Mouse (Mus musculus) kidney, adult 9 months (tissue): Measurements from ENCODE around the gene Cops8.

Source experiments
- DNase-seq: peaks from one replicate; pipeline ENCODE4 v3.0.0; 2022

Cops8 gene

DNA sequence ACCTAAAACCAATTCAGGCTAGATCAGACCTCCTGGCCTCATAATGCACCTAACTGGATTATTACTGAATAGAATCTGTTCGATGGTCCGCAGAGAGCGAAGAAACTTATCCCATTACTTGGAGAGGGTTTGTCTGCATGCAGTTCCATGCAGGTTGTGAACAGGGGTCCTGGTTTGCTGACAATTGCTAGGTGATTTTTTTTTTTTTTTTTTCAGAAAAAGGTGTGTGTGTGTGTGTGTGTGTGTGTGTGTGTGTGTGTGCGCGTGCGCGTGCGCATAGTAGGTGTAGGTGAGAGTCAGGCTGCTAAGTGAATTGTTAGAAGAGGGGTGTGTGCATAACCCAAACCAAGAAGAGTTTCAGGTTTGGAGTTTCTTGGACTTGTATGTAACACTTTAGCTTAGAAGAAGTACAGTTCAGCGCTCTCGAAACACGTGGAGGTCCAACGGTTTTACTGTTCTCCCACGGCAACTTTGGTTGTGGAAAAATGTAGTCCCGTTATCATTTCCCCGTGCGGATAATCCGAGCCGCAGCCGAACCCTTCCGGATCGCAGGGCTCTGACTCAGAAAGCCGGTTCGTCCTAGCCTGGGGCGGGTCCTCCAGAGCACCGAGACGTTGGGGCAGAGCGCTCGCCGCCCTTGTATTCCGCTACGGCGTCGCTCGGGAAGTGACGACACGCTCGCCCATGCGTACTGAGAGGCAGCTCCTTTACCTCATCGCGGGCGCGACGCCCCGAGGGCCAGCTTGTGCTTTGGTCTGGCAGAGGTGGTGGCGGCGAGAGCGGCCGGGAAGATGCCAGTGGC, at the start of gene Cops8:
Gene Cops8 (plus strand): TSS at position 223 of the 802 bp plus-strand sequence.
- DNase-seq: peak; percentile 98

DNA sequence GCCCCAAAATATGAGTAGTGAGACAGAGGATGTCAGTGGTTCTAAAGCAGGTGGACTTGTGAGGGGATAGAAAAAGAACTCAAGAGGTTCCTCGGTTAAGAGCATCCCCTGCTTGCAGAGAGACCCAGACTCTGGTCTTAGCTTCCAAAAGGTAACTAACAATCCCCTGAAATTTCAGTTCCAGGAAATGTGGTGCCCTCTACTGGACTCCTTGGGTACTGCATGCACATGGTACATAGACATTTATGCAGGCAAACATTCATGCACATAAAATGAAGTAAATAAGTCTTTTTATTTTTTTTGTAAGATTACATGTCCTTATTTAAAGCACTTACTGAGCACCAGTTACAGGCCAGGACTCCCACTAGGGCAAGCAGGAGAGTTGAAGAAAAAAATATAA, 45.6 kb upstream of the Cops8 start:
- no peak for DNase-seq

DNA sequence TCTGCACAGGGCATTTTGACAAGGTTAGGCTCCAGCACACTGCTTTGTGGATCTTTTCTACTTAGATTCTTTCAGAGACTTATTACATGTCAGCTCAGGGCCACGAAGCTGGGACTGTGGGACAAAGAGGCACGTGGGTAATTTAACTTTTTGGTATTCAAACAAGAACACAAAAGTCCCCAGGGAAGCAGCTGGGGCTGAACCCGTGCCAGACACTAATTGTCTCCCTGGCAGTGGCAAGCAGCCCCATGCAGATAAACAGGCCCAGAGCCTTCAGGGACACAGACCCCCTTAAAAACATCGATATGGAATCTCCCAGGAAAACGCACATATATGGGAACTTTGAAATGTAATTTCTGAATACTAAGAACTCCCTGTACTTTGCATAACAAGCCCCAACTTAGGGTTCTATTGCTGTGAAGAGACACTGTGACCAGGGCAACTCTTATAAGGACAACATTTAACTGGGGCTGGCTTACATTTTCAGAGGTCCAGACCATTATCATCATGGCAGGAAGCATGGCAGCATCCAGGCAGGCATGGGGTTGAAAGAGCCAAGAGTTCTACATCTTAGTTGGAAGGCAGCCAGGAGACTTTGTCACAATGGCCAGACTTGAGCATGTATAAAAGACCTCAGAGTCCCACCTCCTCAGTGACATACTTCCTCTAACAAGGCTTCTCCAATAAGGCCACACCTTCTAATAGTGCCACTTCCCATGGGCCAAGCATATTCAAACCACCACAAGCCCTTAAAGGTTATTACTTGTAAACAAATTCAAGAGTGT, 41.6 kb upstream of the Cops8 start:
- no peak for DNase-seq

DNA sequence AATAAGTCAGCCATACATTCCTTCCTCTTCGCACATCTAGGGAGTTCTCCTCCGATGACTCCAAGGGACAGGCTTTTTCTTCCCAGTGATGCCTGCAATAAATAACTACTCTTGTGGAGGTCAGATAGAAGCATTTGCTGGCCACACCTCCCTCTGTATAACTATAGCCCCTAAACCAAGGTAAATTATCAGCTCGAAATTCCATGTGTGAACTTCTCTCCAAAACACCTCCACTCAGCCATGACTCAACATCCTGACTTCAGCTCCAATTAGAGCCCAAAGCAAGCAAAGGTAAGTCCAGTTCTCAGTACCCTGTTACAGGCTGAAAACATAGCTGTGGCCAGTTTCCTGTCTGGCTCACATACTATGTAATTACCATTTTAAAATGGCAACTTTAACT, 38.8 kb upstream of the Cops8 start:
- DNase-seq: no peak

DNA sequence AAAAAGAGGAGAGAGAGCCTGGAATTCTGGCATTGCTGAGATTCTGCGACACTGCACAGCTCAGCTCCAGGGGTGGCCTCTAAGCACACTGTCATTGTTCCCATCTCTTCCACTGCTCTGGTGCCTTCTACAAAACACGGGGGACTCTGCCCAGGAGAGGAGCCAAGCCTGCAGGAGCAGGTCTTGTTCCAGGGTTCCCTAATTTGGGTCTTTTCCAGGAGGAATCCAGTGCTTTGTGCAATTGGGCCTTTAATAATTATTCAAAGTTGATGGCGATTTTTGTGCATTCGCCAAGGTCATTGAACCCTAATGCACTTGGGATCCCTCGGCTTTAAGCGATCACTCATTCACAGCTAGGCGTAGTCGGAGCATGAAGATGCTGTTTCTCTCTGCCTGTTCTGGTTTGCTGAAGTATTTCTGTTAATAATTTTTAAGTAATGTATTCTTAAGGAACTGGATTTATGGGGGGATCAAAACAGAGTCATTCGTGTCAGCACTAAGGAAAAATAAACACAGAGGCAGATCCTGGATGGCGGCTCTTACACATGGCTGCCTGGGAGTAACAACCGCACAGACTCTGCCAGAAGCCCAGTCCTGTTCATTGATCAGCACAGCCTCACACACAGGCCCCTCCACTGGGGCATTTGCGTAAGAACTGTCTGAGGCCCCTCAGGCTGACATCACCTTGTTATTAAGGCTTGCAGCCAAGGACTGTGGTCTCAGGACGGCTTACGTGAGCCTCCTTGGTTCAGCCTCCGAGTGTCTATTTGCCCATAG, 35.9 kb upstream of the Cops8 start:
- peak; percentile 66 for DNase-seq

DNA sequence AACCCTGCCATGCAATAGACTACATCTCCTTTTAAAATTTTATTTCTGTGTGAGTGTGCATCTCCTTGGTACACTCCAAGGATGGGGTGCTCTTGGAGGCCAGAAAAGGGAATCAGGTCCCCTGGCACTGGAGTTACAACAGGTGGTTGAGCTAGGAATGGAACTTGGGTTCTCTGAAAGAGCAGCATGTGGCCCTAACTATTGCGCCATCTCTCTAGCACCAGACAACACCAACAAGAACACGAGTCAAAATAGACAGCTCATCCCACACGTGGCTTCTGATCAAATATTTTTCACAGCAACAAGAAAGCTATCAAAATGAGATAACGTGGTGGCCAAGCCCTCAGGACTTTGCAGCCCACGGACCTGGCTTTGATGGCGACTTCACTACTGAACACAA, 28.9 kb upstream of the Cops8 start:
- no peak for DNase-seq

DNA sequence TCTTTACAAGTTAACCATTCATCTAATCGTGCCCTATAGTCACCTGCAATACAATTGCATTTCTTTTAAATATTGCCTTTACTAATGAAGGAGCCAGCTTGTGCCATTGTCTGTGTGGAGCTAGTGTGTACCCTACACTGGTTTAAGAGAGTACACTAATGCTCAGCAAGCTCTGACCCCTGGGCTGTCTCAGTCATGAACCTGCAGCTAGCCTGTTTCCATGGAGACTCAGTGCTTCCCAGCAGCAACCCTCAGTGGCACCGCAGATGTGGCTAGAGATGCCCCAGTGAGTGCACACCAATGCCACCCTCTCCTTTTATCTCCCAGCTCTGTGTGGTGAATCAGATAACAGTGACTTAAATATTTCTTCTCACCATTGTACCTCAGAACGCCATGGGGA, 27.9 kb upstream of the Cops8 start:
- no peak for DNase-seq

DNA sequence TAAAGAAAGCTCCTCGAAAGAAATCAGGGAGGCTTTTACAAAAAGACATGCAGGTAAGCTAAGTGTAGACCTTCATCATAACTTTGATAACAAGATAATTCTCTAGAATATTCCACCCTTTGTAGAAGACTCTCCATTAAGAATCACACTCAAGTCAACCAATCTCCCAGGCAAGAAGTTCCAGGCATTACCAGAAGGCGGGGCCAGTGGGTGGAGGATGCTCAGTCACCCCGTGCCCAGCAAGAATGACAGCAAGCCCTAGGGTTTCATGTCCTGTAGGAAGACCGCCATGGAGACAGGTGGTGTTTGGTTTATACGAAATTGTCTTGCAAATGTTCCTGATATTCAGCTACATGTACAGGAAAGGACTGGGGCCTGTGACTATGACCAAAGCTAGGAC, 25.4 kb upstream of the Cops8 start:
- no peak for DNase-seq

DNA sequence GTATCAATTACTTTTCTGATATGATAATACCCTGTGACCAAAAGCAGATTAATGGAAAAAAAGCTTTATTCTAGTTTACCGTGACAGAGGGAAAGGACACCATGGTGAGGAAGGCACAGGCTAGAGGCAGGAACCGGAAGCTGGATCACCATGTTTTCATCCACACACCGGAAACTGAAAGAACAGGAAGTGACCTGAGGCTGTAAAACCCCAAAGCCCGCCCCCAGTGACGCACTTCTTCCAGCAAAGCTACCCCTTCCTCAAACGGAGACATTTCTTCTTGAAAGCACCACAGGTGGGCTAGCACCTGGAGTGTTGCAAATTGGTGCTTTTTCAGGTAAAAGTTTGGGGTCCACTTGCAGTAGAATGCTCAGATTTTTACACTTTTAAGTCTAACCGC, 20.1 kb upstream of the Cops8 start:
- no peak for DNase-seq

DNA sequence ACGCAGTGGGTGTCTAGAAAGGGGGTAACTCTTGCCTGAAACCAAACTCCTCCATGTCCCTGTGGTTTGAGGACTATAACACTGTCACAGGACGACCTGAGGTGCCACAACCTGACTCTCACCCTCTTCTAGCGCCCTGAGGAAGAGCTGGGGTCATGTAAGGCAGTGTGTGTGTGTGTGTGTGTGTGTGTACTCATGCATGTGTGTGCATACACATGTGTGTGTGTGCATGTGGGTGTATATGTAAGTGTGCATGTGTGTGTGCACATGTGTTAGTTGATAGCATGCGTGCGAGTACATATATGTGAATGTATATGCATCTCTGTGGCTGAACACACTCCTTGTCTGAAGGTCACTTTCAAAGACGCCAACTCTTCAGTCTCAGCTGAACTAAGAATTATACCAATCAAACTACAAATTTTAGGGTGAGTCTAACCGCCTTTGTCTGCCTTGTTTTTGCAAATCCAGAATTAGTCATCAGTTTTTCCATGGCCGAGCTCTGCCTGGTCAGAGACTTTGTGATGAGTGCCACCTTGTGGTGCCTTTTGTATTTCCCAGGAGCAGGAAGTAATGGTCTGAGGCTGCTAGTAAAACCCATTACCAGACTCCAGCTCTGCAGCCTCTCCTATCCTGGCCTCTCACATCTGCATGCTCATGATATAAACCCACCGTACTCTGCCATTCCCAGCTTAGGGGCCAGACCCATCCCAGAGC, 14.6 kb upstream of the Cops8 start:
- DNase-seq: peak; percentile 80

DNA sequence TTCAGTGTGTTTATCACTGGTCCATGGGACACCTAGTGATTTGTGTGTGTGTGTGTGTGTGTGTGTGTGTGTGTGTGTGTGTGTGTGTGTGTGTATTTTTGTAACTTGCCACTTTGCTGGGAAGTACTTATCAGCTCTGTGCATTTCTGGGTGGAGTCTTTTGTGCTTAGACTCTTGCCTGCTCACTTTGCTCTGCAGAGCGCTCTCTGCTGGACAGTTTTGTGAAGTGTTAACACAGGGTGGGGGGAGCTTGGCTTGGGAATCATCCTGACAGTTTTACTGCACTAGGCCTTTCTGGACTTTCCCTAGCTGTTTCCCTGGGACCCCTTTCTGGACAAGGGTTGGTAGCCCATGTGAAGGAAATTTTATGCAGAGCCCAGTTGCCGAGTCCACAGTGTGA, 12.0 kb upstream of the Cops8 start:
- peak; percentile 32 for DNase-seq

DNA sequence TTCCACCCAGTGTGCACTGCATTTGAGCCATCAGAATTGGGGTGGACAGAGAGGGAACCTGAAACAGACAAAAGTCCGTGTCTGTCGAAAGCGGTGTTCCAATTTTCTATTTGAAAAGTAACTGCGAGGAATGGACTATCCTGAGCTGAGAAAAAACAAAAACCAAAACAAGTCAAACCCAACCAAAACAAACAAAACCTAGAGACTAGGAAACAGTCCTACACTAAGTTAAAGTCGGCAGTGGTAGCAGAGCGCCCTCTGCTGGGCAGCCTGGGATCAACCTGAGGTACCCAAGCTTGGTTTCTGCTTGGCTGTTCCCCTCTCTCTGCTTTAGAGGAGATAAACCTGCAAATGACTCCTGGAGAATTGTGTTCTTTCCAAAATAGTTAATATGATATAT, 10.0 kb upstream of the Cops8 start:
- peak; percentile 76 for DNase-seq

DNA sequence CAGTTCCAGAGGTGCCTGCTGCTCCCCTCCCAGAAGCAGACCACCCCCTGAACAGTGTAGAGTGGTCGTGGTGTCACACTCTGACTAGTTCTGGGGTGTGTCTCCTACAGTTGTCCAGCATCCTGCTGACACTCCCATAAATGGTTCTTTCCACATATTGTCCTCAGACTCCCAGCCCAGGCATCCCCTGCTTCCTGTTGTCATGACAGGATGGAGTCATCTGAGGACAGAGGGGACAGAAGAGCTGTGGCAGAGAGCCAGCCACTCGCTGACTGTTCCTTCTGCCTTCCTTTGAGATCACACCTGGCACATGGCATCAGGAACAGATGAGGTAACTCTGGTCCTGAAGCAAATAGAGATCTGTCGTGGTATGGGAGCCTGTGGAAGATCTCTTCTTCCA, 3.6 kb upstream of the Cops8 start:
- peak; percentile 72 for DNase-seq

DNA sequence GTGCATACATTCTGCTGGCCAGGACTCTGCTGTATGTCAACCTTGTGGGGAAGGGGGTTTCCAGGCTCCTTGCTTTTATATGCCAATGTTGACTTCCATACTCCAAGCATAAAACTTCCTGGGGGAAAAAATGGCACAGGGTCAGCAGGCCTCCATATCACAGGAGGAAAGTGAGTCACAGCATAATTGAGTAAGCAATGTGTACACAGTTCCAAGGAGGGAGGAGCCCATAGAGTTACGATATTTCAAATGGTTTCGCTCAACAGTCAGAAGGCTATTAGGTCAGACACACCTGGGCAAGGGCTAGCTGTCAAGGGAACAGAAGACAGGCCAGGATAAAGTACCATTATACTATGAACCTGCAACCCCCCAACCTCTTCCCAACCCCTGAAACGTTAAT, 1.7 kb upstream of the Cops8 start:
- DNase-seq: no peak

DNA sequence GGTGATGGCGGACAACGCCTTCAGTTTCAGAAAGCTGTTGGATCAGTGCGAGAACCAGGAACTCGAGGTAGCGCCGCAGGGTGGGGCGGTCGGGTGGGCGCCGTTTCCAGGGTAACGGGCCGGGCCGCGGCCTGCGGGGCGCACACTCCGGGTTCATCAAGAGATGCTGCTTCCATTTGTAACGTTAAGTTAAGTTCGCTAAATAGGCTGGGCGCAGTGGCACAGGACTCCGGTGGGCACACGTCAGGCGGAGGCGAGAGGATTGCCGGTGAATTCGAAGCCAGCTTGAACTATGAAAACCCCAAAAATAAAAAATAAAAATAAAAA, 743 bp downstream of the Cops8 start:
- no peak for DNase-seq

DNA sequence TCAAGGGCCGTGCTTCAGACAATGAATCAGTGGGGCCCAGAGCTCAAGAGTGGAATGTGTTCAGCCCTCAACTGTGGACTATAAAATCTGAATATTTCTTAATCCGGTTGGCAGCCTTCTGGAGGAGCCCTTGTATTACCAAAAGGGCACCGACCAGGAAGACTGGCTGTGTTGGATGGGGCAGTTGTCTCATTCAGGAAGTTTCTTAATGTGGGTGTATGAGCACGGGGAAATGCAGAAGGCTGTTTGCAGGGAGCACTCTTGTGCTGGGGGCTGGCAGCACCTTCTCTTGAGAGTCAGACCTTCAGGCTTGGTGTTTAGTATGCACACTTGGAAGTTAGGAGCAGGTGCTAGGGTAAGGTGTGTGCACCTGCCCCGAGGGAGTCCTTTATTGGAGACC, 6.6 kb downstream of the Cops8 start:
- no peak for DNase-seq

DNA sequence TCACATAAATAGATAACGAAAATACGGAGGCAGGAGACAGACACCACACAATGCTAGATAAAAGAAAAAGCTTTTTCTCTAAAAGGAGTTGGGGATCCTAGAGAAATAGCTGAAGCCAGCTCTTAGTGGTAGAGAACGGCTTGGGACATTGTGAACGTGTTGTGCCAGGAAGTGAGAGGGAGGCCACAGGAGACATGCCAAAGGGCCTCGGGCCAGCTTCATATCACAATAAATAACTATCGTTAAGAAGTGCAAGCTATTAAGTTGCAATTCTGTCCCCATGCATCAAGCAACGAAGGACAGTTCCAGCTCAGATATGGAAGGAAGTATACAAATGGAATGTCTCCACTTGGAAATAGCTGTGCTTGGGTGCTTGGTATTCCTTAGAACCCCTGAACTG, 14.5 kb downstream of the Cops8 start:
- peak; percentile 35 for DNase-seq

DNA sequence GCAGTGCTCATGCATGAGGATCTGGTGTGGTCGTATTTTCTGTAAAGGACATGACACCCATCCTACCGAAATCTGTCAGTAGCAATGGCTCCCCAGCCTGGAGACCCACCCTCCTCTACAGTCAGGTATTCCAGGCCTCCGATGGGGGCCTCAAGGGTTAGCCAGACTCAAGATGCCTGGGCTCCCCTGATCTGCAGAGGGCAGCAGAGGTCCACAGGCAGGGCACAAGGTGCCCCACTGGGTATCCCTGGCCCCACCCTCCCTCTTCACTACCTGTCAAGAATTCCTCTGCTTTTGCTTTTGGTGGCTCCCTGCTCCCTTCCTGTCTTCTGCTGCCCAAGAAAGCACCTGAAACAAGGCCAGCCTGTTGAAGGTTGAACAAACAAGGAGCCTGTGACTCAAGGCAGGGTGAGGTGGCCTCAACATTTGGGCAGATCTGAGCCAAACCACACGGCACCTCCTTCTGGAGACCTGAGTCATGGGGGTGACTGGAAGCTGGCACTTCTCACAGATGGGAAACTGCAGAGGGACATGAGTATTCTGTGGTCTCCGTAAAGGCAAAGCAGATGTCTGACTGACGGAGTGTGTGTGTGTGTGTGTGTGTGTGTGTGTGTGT, 30.7 kb downstream of the Cops8 start:
- no peak for DNase-seq

DNA sequence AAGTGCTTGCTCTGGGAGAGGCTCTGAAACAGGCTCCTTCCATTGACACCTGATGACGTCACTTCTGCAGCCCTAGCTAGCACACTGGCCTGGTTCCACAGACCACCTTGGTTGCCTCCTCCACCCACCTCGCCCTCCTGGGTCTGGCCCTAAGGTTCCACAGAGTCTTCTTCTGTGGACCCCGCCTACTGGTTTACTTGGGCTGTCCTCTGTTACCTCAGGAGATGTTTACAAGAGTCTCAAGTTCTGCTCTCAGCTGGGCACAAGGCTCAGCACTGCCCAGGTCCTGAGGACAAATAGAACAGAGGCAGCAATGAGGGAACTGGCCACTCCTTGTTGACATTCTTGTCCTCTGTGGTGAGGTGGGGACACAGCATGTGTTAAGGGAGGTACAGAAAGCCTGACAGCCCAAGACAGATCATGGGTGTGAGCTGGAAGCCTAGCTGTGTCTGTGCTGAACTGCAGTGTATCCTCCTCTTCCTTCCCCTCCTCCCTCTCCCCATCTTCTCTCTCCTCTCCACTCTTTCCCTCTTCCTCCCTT, 31.5 kb downstream of the Cops8 start:
- DNase-seq: no peak

DNA sequence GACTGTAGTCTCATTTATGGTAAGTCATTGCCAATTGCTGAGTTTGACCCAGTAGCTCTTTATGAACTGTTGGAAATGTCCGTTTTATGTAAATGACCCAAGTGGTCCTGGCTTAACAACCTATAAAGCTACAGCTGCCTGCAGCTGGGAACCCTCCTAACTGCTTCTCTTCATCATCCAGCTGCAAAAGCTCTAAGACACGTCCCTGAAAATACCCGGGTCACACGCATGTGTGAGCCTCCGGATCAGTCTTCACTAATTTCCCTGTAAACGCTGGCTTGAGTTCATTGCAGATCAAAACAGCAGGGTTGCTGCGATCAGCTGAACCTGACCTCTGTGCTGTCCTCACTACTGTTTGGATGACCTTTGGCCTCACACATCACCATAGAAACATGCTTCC, 35.6 kb downstream of the Cops8 start:
- DNase-seq: peak; percentile 36

DNA sequence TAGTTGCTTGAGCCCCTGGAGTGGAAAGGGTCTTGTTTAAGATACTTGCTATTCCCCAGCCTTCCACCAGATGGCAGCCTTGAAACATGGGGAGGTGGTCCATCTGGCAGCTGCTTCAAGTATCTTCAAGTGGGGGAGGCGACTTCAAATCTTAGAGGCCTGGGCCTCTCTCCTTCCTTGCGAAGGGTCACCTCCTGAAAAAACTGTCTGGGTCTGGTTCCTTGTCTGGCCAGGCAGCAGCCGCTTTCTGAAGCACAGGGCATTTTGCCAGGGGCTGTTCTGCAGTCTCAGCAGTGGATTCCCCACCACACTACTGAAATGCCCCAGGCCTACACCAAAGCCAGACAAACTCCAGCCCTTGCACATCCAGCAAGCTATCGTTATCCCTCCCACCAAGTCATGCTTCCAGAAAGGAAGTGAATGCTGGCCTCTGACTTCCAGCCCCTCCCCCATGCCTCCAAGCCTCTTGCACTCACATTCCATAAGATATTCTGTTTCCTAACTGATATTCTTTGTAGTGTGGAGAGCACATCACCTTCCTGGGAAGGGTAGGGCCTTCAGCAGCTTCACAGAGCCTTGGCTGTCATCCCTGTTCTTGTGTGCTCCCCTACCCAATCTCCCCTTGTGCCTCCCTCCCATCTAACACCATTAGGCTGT, 48.1 kb downstream of the Cops8 start:
- peak; percentile 60 for DNase-seq

DNA sequence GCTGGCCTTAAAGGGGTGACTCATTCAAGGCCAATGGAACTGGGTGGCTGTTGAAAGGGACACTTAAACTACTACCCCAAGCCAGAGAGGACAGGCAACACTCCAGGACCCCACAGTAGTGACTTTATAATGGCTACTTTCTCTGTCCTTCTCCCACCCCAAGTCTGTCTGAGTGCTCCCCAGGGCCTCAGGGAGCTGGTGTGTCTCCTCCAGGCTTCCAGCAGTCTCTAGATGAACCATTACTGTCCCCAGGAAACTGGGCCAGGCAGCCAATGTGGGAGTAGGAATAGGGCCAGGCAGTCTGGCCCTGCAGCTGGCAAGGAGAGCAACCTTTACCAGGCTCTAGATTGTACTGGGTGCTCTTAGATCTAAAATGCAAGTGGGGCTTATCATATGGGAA, 49.0 kb downstream of the Cops8 start:
- DNase-seq: no peak
